Mouse (Mus musculus) embryonic facial prominence, embryonic 14.5 days (tissue): ENCODE measurements around the gene Grin3b. TPM values are rescaled to one million over a fixed set of nuclear protein-coding genes. Genes with fewer than 3 reads are reported as not detected.

ENCODE experiments used
- ATAC-seq: fragments of 200-750 bp; cut with Nextera tagmentation; 2 replicates; pipeline ENCODE4 v1.8.0; 2017; ENCODE audit warnings: low read depth, moderate number of reproducible peaks, moderate TSS enrichment
- DNase-seq: peaks from one replicate; pipeline ENCODE4 v3.0.0-alpha.2; 2015; ENCODE audit warnings: low spot score
- H3K27ac ChIP-seq: fragments of 300-500 bp; sonication (generic); replicated peaks from 2 replicates; pipeline ENCODE4 v1.5.1; 2014; ENCODE audit warnings: low read depth, mild to moderate bottlenecking, low read length, moderate library complexity
- H3K27me3 ChIP-seq: fragments of 300-500 bp; sonication (generic); replicated peaks from 2 replicates; pipeline ENCODE4 v1.6.1; 2014; ENCODE audit warnings: low read length; ENCODE audit not compliant: control insufficient read depth, insufficient read depth
- H3K36me3 ChIP-seq: fragments of 300-500 bp; sonication (generic); 2 replicates; pipeline ENCODE4 v1.6.1; 2014; ENCODE audit warnings: low read length, mixed read lengths; ENCODE audit not compliant: control insufficient read depth, insufficient read depth
- H3K4me1 ChIP-seq: fragments of 300-500 bp; sonication (generic); 2 replicates; pipeline ENCODE4 v1.6.1; 2014; ENCODE audit warnings: antibody characterized with exemption, low read length; ENCODE audit not compliant: control insufficient read depth, insufficient read depth
- H3K4me2 ChIP-seq: fragments of 300-500 bp; sonication (generic); 2 replicates; pipeline ENCODE4 v1.6.1; 2014; ENCODE audit warnings: low read depth, mild to moderate bottlenecking, low read length, moderate library complexity, mixed read lengths
- H3K4me3 ChIP-seq: fragments of 300-500 bp; sonication (generic); 2 replicates; pipeline ENCODE4 v1.5.1; 2014; ENCODE audit warnings: low read depth, mild to moderate bottlenecking, low read length
- H3K9ac ChIP-seq: fragments of 300-500 bp; sonication (generic); 2 replicates; pipeline ENCODE4 v1.6.1; 2014; ENCODE audit warnings: low read depth, mild to moderate bottlenecking, low read length, moderate library complexity, mixed read lengths
- H3K9me3 ChIP-seq: fragments of 300-500 bp; sonication (generic); 2 replicates; pipeline ENCODE4 v1.6.1; 2016; ENCODE audit warnings: low read length; ENCODE audit not compliant: control insufficient read depth
- WGBS: fragments of 180-500 bp; shearing (Covaris S2); extraction: QIAGEN DNeasy Blood & Tissue Kit; methylation state at CpG from one replicate; pipeline ENCODE4 v1.1.7; 2014; 5-methylcytosine and 5-hydroxymethylcytosine counted together
- polyA plus RNA-seq: library from polyadenylated mRNA; unstranded; fragments of >200 nt; fragmentation: Nextera tagmentation; extraction: Ambion mirVana; gene quantifications from 2 replicates; pipeline ENCODE4 v1.2.1, GENCODE M21; 2014

Grin3b gene
- polyA plus RNA-seq, 1 experiment from 2014 or later: 0.56 TPM

DNA sequence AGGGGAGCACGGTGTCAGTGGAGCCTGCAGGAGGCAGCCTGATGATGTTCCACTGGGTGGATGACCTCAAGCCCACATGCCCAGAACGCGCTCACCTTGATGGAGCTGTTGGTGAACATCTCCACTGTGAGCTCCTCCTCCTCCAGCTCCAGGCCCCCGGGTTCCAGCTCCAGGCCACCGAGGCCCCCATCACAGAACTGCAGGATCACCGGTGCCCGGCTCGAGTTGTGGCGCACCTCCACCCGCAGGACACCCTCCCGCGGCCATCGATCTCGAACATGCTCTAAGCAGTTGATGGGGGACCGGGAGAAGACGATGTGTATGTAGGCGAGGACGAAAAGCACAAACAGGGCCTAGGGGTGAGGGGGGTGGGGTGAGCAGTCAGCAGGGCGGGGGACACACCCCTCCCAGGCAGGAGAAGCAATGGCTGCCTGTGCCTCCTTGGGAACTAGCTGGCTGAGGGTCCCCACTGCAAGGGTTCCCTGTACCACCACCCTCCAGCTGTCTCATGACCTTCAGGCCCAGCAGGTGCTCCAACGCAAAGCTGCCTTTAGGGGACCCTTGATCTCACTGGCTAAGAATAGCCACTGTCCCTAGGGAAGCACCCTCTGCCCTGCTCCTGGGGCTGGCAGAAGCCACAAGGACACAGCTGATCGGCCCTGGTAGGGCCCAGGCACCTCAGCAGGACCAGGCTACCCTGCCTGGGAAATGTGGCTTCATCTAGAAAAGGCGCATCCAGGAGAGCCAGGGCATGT, 9.1 kb downstream of the Grin3b start:
- 91% methylated on average over 21 of the region's 22 CpGs for WGBS
- H3K9me3 ChIP-seq: no peaks in the 10 kb centered on the region
- no peak overlapping the region for H3K4me2 ChIP-seq
- no peak for ATAC-seq
- DNase-seq: no peak
- no peaks in the 10 kb centered on the region for H3K27me3 ChIP-seq
- H3K9ac ChIP-seq: no peak overlapping the region
- no peak overlapping the region for H3K4me3 ChIP-seq
- H3K27ac ChIP-seq: no peak overlapping the region
- peaks cover 9% of the 10 kb centered on the region for H3K4me1 ChIP-seq
- peaks cover 52% of the 10 kb centered on the region for H3K36me3 ChIP-seq

- Histone ChIP-seq H3K4me2 (peak overlapping the region; percentile 97), H3K4me1 (peaks cover 32% of the 10 kb centered on the region), H3K9me3 (no peaks in the 10 kb centered on the region), H3K27me3 (no peaks in the 10 kb centered on the region), H3K36me3 (peaks cover 16% of the 10 kb centered on the region), H3K4me3 (peak overlapping the region; percentile 74), H3K9ac (peak overlapping the region; percentile 87), H3K27ac (peak overlapping the region; percentile 99; the same call in 1 of the 2 replicates)
- 77% methylated on average over 5 of the region's 5 CpGs for WGBS
- ATAC-seq (no peak), DNase-seq (no peak)
Observed at GRCm38 (mm10) chr10:79983205-79983604, 12.7 kb downstream of the Grin3b start.

- Histone ChIP-seq H3K9ac (peak overlapping the region; percentile 87), H3K27ac (peak overlapping the region; percentile 99), H3K4me3 (peak overlapping the region; percentile 74), H3K36me3 (peaks cover 12% of the 10 kb centered on the region), H3K4me1 (peaks cover 32% of the 10 kb centered on the region), H3K9me3 (no peaks in the 10 kb centered on the region), H3K27me3 (no peaks in the 10 kb centered on the region), H3K4me2 (peak overlapping the region; percentile 97)
- 2% methylated on average over 10 of the region's 21 CpGs for WGBS
- ATAC-seq (no peak), DNase-seq (no peak)
Observed at GRCm38 (mm10) chr10:79983670-79984069, 13.2 kb downstream of the Grin3b start.

DNA sequence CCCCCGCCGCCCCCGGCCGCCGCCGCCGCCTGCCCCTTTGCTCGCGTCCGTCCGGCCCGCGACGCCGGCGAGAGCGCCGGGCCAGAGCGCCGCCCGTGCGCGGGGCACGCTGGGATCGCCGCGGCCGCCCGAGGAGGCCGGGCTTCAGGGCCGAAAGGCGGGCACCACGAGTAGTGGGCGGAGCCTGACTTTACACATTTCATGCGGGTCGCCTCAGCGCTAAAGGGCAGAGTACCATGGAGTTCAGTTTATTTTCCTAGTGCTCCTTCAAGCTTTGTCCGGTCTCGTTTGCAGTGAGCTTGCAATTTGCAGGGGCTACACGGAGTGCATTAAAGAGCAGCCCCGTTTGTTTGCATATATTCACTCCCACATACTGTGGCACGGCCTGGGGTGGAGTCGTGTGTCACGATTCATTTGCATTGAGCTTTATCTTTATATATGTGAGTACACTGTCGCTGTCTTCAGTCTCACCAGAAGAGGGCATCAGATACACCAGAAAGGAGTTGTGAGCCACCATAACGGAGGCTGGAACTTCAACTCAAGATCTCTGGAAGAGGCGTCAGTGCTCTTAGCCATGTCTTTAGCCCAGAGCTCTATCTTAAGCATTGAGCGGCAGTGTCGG, 13.8 kb downstream of the Grin3b start, which contains the start of gene Tmem259:
Gene Tmem259, minus strand, starts transcription at position 136 of the 622 bp plus-strand sequence.
- Histone ChIP-seq H3K4me1 (peaks cover 36% of the 10 kb centered on the region), H3K27ac (peak within 1 kb of the TSS; percentile 99), H3K27me3 (no peaks in the 10 kb centered on the region), H3K9me3 (no peaks in the 10 kb centered on the region), H3K4me2 (peak within 1 kb of the TSS; percentile 97), H3K9ac (peak within 1 kb of the TSS; percentile 87), H3K4me3 (peak within 1 kb of the TSS; percentile 74), H3K36me3 (peaks cover 5% of the 10 kb centered on the region)
- peak; percentile 79 for ATAC-seq
- 1% methylated on average over 19 of the region's 49 CpGs for WGBS
- peak; percentile 95 for DNase-seq

GRCm38 (mm10) chr10:79984871-79985270, 14.4 kb downstream of the Grin3b start:
- H3K27me3 ChIP-seq: no peaks in the 10 kb centered on the region
- no peaks in the 10 kb centered on the region for H3K9me3 ChIP-seq
- H3K4me3 ChIP-seq: peak overlapping the region; percentile 74
- DNase-seq: peak; percentile 100
- peak overlapping the region; percentile 99 for H3K27ac ChIP-seq
- H3K4me1 ChIP-seq: peaks cover 42% of the 10 kb centered on the region
- peaks cover 3% of the 10 kb centered on the region; the same call in 1 of the 2 replicates for H3K36me3 ChIP-seq
- ATAC-seq: peak; percentile 93
- WGBS: under 1% methylated on average over 22 of the region's 22 CpGs
- H3K9ac ChIP-seq: peak overlapping the region; percentile 87
- H3K4me2 ChIP-seq: peak overlapping the region; percentile 97

DNA sequence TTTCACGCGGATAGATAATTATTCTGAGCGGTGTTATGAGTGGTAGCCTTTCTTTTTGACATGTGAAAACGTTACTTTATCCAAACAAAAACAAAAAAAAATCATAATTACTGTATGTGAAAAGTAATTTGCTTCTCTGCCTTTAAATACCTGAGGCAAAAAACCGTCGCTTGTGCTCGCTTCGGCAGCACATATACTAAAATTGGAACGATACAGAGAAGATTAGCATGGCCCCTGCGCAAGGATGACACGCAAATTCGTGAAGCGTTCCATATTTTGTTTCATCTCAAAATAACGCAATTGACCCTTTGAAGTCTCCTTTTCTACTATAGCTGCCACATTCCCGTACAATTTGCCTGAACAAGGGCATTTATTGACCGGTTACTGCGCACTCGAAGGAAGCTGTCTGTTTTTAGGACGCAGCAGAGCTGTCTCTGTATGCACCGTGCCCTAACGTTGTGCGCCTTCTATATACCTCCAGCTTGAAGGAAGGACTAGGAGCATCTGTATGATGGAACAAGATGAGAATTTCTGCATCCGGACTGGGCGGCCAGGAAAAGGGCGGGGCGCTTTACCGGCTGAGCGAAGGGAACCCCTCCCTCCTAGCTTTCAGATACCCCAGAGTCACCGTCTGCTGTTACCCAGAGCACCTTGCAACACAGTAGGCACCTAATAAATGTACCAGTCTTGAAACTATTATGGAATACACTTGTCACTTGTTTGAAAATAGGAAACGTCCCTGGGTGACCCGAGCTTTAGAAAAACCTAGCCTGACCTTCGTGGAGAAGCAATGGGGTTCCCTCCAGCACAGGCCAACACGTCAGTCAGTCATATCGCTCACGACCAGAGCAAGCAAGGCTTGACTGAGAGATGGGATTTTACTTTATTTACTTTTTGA, 15.1 kb downstream of the Grin3b start:
- peak overlapping the region; percentile 74 for H3K4me3 ChIP-seq
- DNase-seq (peak; percentile 63), ATAC-seq (no peak)
- WGBS: 2% methylated on average over 35 of the region's 35 CpGs
- H3K27me3 ChIP-seq: no peaks in the 10 kb centered on the region
- H3K27ac ChIP-seq: peak overlapping the region; percentile 99
- H3K9me3 ChIP-seq: no peaks in the 10 kb centered on the region
- peaks cover 43% of the 10 kb centered on the region for H3K4me1 ChIP-seq
- H3K9ac ChIP-seq: peak overlapping the region; percentile 87
- peaks cover 2% of the 10 kb centered on the region; the same call in 1 of the 2 replicates for H3K36me3 ChIP-seq
- H3K4me2 ChIP-seq: peak overlapping the region; percentile 97

DNA sequence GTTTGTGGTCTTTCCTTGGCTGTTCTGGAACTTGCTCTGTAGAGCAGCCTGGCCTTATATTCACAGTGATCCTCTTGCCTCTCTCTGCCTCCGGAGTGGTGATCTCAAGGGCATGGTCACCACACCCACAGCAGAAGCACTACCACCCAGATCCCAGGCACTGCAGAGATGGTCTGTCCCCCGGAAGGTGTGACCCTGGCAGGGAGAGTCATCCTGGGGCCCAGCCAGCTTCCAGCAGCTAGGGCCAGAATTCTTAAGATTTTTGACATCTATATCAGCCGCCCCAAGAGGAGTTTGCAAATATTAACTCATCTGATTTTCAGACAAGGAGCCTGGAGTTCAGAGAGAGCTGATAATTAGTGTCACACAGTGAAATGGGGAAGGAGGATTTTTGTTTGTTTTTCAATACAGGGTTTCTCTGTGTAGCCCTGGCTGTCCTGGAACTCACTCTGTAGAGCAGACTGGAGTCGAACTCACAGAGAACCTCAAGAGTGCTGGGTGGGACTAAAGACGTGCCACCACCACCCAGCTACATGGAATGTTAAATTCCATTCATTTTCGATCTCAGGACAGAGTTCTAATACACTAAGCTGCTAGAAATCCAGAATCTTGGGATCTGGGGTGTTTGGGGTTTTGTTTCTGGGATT, 15.8 kb downstream of the Grin3b start:
- no peaks in the 10 kb centered on the region for H3K27me3 ChIP-seq
- H3K4me2 ChIP-seq: peak overlapping the region; percentile 97
- H3K36me3 ChIP-seq: peaks cover 6% of the 10 kb centered on the region
- ATAC-seq: no peak
- 0 out of 2 replicates have a peak, but pooled peaks cover 1% of the 10 kb centered on the region for H3K9me3 ChIP-seq
- peaks cover 43% of the 10 kb centered on the region for H3K4me1 ChIP-seq
- peak overlapping the region; percentile 99 for H3K27ac ChIP-seq
- H3K4me3 ChIP-seq: peak overlapping the region; percentile 74
- no peak for DNase-seq
- H3K9ac ChIP-seq: peak overlapping the region; percentile 87
- WGBS: 35% methylated on average over 6 of the region's 6 CpGs

GRCm38 (mm10) chr10:79986963-79987362, 16.4 kb downstream of the Grin3b start:
- peak overlapping the region; percentile 99 for H3K27ac ChIP-seq
- H3K4me3 ChIP-seq: peak overlapping the region; percentile 8
- H3K9me3 ChIP-seq: 0 out of 2 replicates have a peak, but pooled peaks cover 5% of the 10 kb centered on the region
- H3K4me1 ChIP-seq: peaks cover 43% of the 10 kb centered on the region
- H3K27me3 ChIP-seq: no peaks in the 10 kb centered on the region
- 4% methylated on average over 11 of the region's 11 CpGs for WGBS
- peak overlapping the region; percentile 86; the same call in 1 of the 2 replicates for H3K9ac ChIP-seq
- peaks cover 13% of the 10 kb centered on the region for H3K36me3 ChIP-seq
- DNase-seq (peak; percentile 85), ATAC-seq (no peak)
- H3K4me2 ChIP-seq: peak overlapping the region; percentile 97
